Mouse (Mus musculus) kidney, adult 2 months (tissue): Measurements from ENCODE around the gene Sp2.

Experiments used
- CTCF ChIP-seq: fragments of 200-500 bp; conservative IDR thresholded peaks from 2 replicates; pipeline ENCODE4 v1.5.1; 2011; ENCODE audit warnings: low read depth, mild to moderate bottlenecking, control low read depth, low read length, moderate library complexity, mixed read lengths; ENCODE audit not compliant: insufficient read depth, insufficient read length
- POLR2A ChIP-seq: fragments of 200-500 bp; IDR thresholded peaks from one replicate; pipeline ENCODE4 v1.6.1; 2011; ENCODE audit warnings: low read depth, low read length, control low read depth

DNA sequence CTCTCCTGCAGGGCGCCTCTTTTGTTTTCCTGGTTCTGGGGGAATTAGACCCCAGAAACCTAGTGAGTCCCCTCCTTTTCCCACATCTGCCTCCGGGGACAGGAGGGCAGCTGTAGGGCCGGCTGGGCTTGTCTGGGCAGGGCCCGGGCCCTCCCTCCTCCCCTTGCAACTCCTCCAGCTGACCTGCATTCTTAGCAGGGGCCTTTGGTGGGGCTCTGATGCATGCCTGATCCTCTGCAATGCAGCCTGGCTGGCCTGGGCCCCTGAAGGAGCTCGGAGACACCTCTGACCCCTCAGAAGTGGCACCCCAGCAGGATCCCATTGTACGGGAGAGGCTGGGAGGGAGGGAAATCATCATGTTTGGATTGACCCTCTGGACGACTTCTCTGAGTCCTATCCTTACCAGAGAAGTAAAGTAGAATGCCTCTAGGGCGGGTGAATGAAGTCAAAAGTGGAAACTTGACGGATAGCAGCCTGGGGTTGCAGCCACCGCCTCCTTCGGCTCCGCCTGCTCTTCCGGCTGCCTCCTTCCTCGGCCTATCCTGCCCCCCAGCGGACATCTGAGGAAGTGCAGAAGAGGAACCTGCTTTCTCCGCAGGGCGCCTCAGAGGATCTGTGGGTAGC is 43.1 kb upstream of the Sp2 start:
- TF ChIP-seq CTCF (peak; percentile 90), POLR2A (no peak)
